Mouse (Mus musculus): ENCODE data around the gene Kidins220. TPM values are rescaled to one million over a fixed set of nuclear protein-coding genes. Genes with fewer than 3 reads are reported as not detected.
A peak's percentile ranks its signal among the peaks of the same experiment; 100 is the strongest.

The Kidins220 gene
- total and polyA plus RNA-seq, 2 experiments = 21.8 to 26.6 TPM

DNA sequence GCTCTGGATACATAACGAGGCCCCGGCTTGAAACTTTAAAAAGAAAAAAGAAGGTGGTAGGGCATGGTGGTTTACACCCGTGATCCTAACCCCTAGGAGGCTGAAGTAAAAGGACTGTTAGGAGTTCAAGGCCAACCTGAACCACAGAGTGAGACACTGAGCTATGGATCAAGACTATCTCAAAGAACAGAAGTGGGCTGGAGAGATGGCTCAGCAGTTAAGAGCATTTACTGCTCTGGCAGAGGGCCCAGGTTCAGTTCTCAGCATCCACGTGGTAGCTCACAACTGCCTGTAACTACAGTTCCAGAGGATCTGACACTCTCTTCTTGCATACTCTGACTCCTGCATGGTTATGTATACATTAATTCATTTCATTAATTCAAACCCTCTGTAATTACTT, 31.3 kb upstream of the Kidins220 start:
- DNase-seq (ENCODE audit: extremely low read depth, low read depth, low spot score) = no peak
- no peaks in the 10 kb centered on the region for H3K27me3 ChIP-seq (ENCODE audit: control insufficient read depth, insufficient read depth, low read length)
- H3K9ac ChIP-seq (ENCODE audit: low read depth, low read length) = no peak overlapping the region
- H3K79me2 ChIP-seq (ENCODE audit: control insufficient read depth, insufficient read depth, low read length) = no peaks in the 10 kb centered on the region
- H3K36me3 ChIP-seq (ENCODE audit: control insufficient read depth, insufficient read depth, low read length) = no peaks in the 10 kb centered on the region
- H3K4me3 ChIP-seq (ENCODE audit: insufficient read depth, low read depth, low read length) = no peak overlapping the region
- WGBS = 88% methylated on average over 4 of the region's 4 CpGs
- TF ChIP-seq CTCF (IDR thresholded peaks at IDR 0.05; ENCODE audit: low read depth, low read length) (no peak), POLR2A (IDR thresholded peaks at IDR 0.05; ENCODE audit: extremely low read depth, insufficient read depth, low read length) (no peak)
- H3K4me1 ChIP-seq (ENCODE audit: control insufficient read depth, insufficient read depth, low read length) = no peaks in the 10 kb centered on the region
- H3K27ac ChIP-seq (replicated peaks; ENCODE audit: insufficient read depth, low read depth, low read length) = no peak overlapping the region

DNA sequence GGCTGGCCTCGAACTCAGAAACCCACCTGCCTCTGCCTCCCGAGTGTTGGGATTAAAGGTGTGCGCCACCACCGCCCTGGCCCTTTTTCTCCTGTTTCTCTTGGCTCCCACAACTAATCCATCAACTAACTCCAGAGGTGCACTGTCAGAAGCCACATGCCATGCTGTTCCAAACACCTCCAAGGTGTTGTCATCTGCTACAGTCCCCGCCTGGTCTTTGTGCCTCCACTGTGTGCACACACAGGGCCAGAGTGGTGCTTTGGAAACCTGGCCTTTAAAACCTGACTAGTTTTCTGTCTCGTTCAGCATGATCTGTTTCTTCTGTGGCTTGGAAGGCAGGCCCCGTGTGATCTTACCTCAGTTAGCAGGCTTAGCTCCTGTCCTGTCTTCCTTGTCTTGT, 30.1 kb upstream of the Kidins220 start:
- H3K27ac ChIP-seq (replicated peaks; ENCODE audit: insufficient read depth, low read depth, low read length) = no peak overlapping the region
- no peaks in the 10 kb centered on the region for H3K36me3 ChIP-seq (ENCODE audit: control insufficient read depth, insufficient read depth, low read length)
- DNase-seq (ENCODE audit: extremely low read depth, low read depth, low spot score) = no peak
- WGBS = 94% methylated on average over 7 of the region's 7 CpGs
- TF ChIP-seq POLR2A (IDR thresholded peaks at IDR 0.05; ENCODE audit: extremely low read depth, insufficient read depth, low read length) (no peak), CTCF (IDR thresholded peaks at IDR 0.05; ENCODE audit: low read depth, low read length) (no peak)
- no peak overlapping the region for H3K9ac ChIP-seq (ENCODE audit: low read depth, low read length)
- no peak overlapping the region for H3K4me3 ChIP-seq (ENCODE audit: insufficient read depth, low read depth, low read length)
- H3K4me1 ChIP-seq (ENCODE audit: control insufficient read depth, insufficient read depth, low read length) = no peaks in the 10 kb centered on the region
- H3K27me3 ChIP-seq (ENCODE audit: control insufficient read depth, insufficient read depth, low read length) = no peaks in the 10 kb centered on the region
- H3K79me2 ChIP-seq (ENCODE audit: control insufficient read depth, insufficient read depth, low read length) = no peaks in the 10 kb centered on the region

DNA sequence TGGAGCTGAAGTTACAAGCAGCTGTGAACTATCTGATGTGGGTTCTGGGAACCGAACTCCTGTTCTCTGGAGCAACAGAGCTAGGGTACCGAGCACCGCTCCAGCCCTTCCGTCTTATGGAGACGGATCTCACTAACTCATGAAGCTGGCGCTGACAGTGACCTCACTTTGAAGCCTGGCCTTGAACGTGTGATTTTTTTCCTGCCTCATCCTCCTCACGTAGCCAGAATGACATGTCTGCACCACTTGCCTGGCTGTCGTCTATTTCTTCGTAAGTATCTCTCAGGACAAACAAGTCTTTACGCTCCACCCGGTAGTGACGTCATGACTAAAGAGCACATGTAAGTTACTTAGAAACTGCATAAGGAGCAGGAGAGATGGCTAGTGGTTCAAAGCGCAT, 27.7 kb upstream of the Kidins220 start:
- TF ChIP-seq POLR2A (IDR thresholded peaks at IDR 0.05; ENCODE audit: extremely low read depth, insufficient read depth, low read length) (no peak), CTCF (IDR thresholded peaks at IDR 0.05; ENCODE audit: low read depth, low read length) (no peak)
- Histone ChIP-seq H3K27ac (replicated peaks; ENCODE audit: insufficient read depth, low read depth, low read length) (no peak overlapping the region), H3K4me1 (ENCODE audit: control insufficient read depth, insufficient read depth, low read length) (no peaks in the 10 kb centered on the region), H3K36me3 (ENCODE audit: control insufficient read depth, insufficient read depth, low read length) (no peaks in the 10 kb centered on the region), H3K27me3 (ENCODE audit: control insufficient read depth, insufficient read depth, low read length) (no peaks in the 10 kb centered on the region), H3K4me3 (ENCODE audit: insufficient read depth, low read depth, low read length) (no peak overlapping the region), H3K79me2 (ENCODE audit: control insufficient read depth, insufficient read depth, low read length) (no peaks in the 10 kb centered on the region), H3K9ac (ENCODE audit: low read depth, low read length) (no peak overlapping the region)
- DNase-seq (ENCODE audit: extremely low read depth, low read depth, low spot score) = no peak
- 91% methylated on average over 14 of the region's 14 CpGs for WGBS

DNA sequence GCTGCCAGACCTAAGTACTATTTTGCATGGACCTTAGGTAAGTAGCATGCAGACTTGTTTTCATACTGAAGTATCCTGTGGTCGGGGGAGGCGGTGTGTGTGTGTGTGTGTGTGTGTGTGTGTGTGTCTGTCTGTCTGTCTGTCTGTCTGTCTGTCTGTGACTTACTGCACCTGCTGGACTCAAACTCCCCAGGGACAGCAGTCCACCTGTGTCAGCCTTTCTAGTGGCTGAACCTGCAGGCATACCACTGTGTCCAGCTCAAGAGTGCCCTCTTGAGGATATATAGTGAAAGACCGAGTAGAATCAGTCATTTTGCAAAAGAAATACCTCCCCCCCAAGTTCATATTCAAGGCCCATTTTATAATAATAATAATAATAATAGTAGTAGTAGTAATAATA, 26.4 kb upstream of the Kidins220 start:
- Histone ChIP-seq H3K4me1 (ENCODE audit: control insufficient read depth, insufficient read depth, low read length) (no peaks in the 10 kb centered on the region), H3K36me3 (ENCODE audit: control insufficient read depth, insufficient read depth, low read length) (no peaks in the 10 kb centered on the region), H3K27ac (replicated peaks; ENCODE audit: insufficient read depth, low read depth, low read length) (no peak overlapping the region), H3K27me3 (ENCODE audit: control insufficient read depth, insufficient read depth, low read length) (no peaks in the 10 kb centered on the region), H3K79me2 (ENCODE audit: control insufficient read depth, insufficient read depth, low read length) (no peaks in the 10 kb centered on the region), H3K9ac (ENCODE audit: low read depth, low read length) (no peak overlapping the region), H3K4me3 (ENCODE audit: insufficient read depth, low read depth, low read length) (no peak overlapping the region)
- WGBS = 66% methylated on average over 3 of the region's 3 CpGs
- peak; percentile 6 for DNase-seq (ENCODE audit: extremely low read depth, low read depth, low spot score)
- TF ChIP-seq POLR2A (IDR thresholded peaks at IDR 0.05; ENCODE audit: extremely low read depth, insufficient read depth, low read length) = no peak
- peak; percentile 62 for TF ChIP-seq CTCF (IDR thresholded peaks at IDR 0.05; ENCODE audit: low read depth, low read length)

DNA sequence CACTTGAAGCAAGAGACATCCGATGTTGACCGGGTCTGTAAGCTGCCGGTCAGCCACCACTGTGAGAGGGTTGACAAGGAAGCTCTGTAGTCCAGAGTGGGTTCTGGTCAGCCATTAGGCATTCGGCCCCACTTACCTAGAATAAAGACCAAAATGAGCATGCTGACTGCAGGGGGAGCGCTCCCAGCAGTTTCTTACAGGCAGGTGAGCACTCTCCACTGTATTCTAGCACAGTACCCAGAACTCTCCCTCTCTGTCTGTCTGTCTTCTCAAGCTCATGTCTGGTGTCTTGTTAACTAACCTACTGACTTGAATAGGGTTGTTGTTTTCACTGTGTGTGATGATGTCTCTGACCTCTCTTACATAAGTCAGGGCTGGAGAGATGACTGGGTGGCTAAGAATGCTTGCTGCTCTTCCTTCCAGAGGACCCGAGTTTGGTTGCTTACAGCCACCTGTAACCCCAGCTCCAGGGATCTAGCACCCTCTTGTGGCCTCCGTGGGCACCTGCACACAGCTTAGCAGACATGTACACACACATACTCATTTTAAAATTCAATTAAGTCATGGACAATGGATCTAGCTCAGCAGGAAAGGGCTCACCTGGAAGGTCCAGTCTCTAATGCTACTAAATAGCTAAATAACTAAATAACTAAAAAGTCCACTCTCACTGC, 24.2 kb upstream of the Kidins220 start:
- Histone ChIP-seq H3K4me3 (ENCODE audit: insufficient read depth, low read depth, low read length) (no peak overlapping the region), H3K27me3 (ENCODE audit: control insufficient read depth, insufficient read depth, low read length) (no peaks in the 10 kb centered on the region), H3K9ac (ENCODE audit: low read depth, low read length) (no peak overlapping the region), H3K4me1 (ENCODE audit: control insufficient read depth, insufficient read depth, low read length) (no peaks in the 10 kb centered on the region), H3K36me3 (ENCODE audit: control insufficient read depth, insufficient read depth, low read length) (no peaks in the 10 kb centered on the region), H3K79me2 (ENCODE audit: control insufficient read depth, insufficient read depth, low read length) (no peaks in the 10 kb centered on the region), H3K27ac (replicated peaks; ENCODE audit: insufficient read depth, low read depth, low read length) (no peak overlapping the region)
- DNase-seq (ENCODE audit: extremely low read depth, low read depth, low spot score) = no peak
- 87% methylated on average over 7 of the region's 7 CpGs for WGBS
- TF ChIP-seq POLR2A (IDR thresholded peaks at IDR 0.05; ENCODE audit: extremely low read depth, insufficient read depth, low read length) (no peak), CTCF (IDR thresholded peaks at IDR 0.05; ENCODE audit: low read depth, low read length) (peak; percentile 33; the same call in 1 of the 2 replicates)

DNA sequence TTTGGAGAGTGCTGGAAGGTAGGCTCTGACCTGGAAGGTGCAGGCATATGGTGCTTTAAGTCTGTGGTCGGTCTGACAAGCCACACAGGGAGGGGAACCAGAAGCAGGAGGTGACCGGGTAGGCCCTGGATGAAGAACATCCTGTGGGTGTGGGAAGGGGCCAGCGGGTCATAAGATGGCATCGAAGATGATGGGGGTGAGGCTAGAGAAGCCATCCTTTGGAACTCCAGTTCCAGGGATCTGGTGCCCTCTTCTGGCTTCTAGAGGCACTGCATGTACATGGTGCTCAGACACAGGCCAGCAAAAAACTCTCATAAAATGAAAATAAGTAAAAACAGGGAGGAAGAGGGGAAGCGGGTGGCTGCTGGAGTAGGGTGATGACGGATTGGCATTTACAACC, 22.6 kb upstream of the Kidins220 start:
- Histone ChIP-seq H3K36me3 (ENCODE audit: control insufficient read depth, insufficient read depth, low read length) (no peaks in the 10 kb centered on the region), H3K9ac (ENCODE audit: low read depth, low read length) (no peak overlapping the region), H3K27me3 (ENCODE audit: control insufficient read depth, insufficient read depth, low read length) (no peaks in the 10 kb centered on the region), H3K27ac (replicated peaks; ENCODE audit: insufficient read depth, low read depth, low read length) (no peak overlapping the region), H3K4me1 (ENCODE audit: control insufficient read depth, insufficient read depth, low read length) (no peaks in the 10 kb centered on the region), H3K79me2 (ENCODE audit: control insufficient read depth, insufficient read depth, low read length) (no peaks in the 10 kb centered on the region), H3K4me3 (ENCODE audit: insufficient read depth, low read depth, low read length) (no peak overlapping the region)
- peak; percentile 12 for DNase-seq (ENCODE audit: extremely low read depth, low read depth, low spot score)
- WGBS = 44% methylated on average over 6 of the region's 6 CpGs
- TF ChIP-seq CTCF (IDR thresholded peaks at IDR 0.05; ENCODE audit: low read depth, low read length) (peak; percentile 64), POLR2A (IDR thresholded peaks at IDR 0.05; ENCODE audit: extremely low read depth, insufficient read depth, low read length) (no peak)

Measured in liver, adult 2 months (tissue).